Mouse (Mus musculus): ENCODE measurements around the gene Ramp3. TPM values are rescaled to one million over a fixed set of nuclear protein-coding genes. Genes with fewer than 3 reads are reported as not detected.

The Ramp3 gene
- polyA plus RNA-seq, 2 experiments from 2014 or later, result 4.2 to 5.6 TPM

Other genes starting within 250 kb of the Ramp3 start
- 1,000 to 10,000 TPM; 2,528 to 2,595 TPM for gene Ppia, start 243.1 kb upstream of the Ramp3 start, polyA plus RNA-seq (2017; shearing (Covaris generic))
- 100 to 1,000 TPM; 147 to 164 TPM for gene H2afv, start 214.1 kb upstream of the Ramp3 start, polyA plus RNA-seq (2017; shearing (Covaris generic))
- 10 to 100 TPM; 22.2 to 22.3 TPM for gene Purb, start 182.6 kb upstream of the Ramp3 start, polyA plus RNA-seq (2017; shearing (Covaris generic))
- gene Myo1g, start 137.6 kb upstream of the Ramp3 start, polyA plus RNA-seq (2017; shearing (Covaris generic)), result 100 to 1,000 TPM; 132 to 240 TPM
- gene Ccm2, start 111.6 kb upstream of the Ramp3 start, polyA plus RNA-seq (2017; shearing (Covaris generic)), result 100 to 1,000 TPM; 203 to 260 TPM
- gene Nacad, start 52.5 kb upstream of the Ramp3 start, polyA plus RNA-seq (2017; shearing (Covaris generic)), result under 1 TPM in 1 of 2 experiments, not detected in 1; 0.22 TPM
- gene Tbrg4, start 32.5 kb upstream of the Ramp3 start, polyA plus RNA-seq (2017; shearing (Covaris generic)), result 10 to 100 TPM; 27.9 to 60.5 TPM
- not detected for gene Wap, start 19.9 kb upstream of the Ramp3 start, polyA plus RNA-seq (2017; shearing (Covaris generic))
- not detected for gene Gm11983, start 179.1 kb downstream of the Ramp3 start, polyA plus RNA-seq (2017; shearing (Covaris generic))